Mouse (Mus musculus): Measurements from ENCODE around the gene Dnajb5. TPM values are rescaled to one million over a fixed set of nuclear protein-coding genes. Genes with fewer than 3 reads are reported as not detected.

Dnajb5 gene
- polyA plus RNA-seq, 1 experiment from 2014 or later: 15.4 TPM

DNA sequence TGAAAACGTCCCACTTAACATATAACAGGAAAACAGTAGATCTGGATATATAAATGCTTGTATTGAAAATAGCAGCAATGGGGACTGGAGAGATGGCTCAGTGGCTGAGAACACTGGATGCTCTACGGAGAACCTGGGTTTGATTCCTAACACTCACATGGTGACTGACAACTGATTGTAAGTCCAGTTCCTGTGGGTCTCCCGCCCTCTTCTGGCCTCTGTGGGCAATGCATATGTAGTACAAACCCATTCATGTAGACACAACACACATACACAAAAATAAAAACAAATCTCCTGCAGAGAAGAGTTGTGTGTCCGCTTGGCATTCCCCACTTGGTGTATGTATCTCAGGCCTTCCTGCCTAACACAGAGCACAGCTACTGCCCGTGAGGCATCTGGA is 21.4 kb upstream of the Dnajb5 start:
- WGBS: 85% methylated on average over 5 of the region's 5 CpGs
- ATAC-seq (ENCODE audit: low read depth) (no peak), DNase-seq (ENCODE audit: low spot score) (no peak)
- Histone ChIP-seq H3K9ac (ENCODE audit: low read depth, low read length) (no peak overlapping the region), H3K36me3 (ENCODE audit: control insufficient read depth, insufficient read depth, low read length) (no peaks in the 10 kb centered on the region), H3K4me3 (ENCODE audit: low read depth, low read length) (no peak overlapping the region), H3K27ac (replicated peaks; ENCODE audit: low read depth, low read length) (no peak overlapping the region), H3K4me1 (ENCODE audit: control insufficient read depth, insufficient read depth, low read length) (no peaks in the 10 kb centered on the region), H3K9me3 (ENCODE audit: control insufficient read depth, low read length) (no peaks in the 10 kb centered on the region), H3K27me3 (replicated peaks; ENCODE audit: control insufficient read depth, insufficient read depth, low read length) (0 out of 2 replicates have a peak, but pooled peaks cover 3% of the 10 kb centered on the region), H3K4me2 (ENCODE audit: low read depth, low read length) (no peak overlapping the region)

- ATAC-seq (ENCODE audit: low read depth) (no peak), DNase-seq (ENCODE audit: low spot score) (no peak)
- Histone ChIP-seq H3K4me1 (ENCODE audit: control insufficient read depth, insufficient read depth, low read length) (no peaks in the 10 kb centered on the region), H3K4me2 (ENCODE audit: low read depth, low read length) (no peak overlapping the region), H3K36me3 (ENCODE audit: control insufficient read depth, insufficient read depth, low read length) (no peaks in the 10 kb centered on the region), H3K9ac (ENCODE audit: low read depth, low read length) (no peak overlapping the region), H3K27ac (replicated peaks; ENCODE audit: low read depth, low read length) (no peak overlapping the region), H3K9me3 (ENCODE audit: control insufficient read depth, low read length) (no peaks in the 10 kb centered on the region), H3K4me3 (ENCODE audit: low read depth, low read length) (no peak overlapping the region), H3K27me3 (replicated peaks; ENCODE audit: control insufficient read depth, insufficient read depth, low read length) (0 out of 2 replicates have a peak, but pooled peaks cover 10% of the 10 kb centered on the region)
- 91% methylated on average over 9 of the region's 9 CpGs for WGBS
Observed at GRCm38 (mm10) chr4:42928952-42929351, 20.7 kb upstream of the Dnajb5 start.

GRCm38 (mm10) chr4:42932229-42932969 is 17.2 kb upstream of the Dnajb5 start:
- no peaks in the 10 kb centered on the region for H3K9me3 ChIP-seq (ENCODE audit: control insufficient read depth, low read length)
- no peak overlapping the region for H3K9ac ChIP-seq (ENCODE audit: low read depth, low read length)
- H3K36me3 ChIP-seq (ENCODE audit: control insufficient read depth, insufficient read depth, low read length): no peaks in the 10 kb centered on the region
- WGBS: 65% methylated on average over 8 of the region's 8 CpGs
- ATAC-seq (ENCODE audit: low read depth) (no peak), DNase-seq (ENCODE audit: low spot score) (no peak)
- peaks cover 11% of the 10 kb centered on the region; the same call in 1 of the 2 replicates for H3K27me3 ChIP-seq (replicated peaks; ENCODE audit: control insufficient read depth, insufficient read depth, low read length)
- H3K27ac ChIP-seq (replicated peaks; ENCODE audit: low read depth, low read length): no peak overlapping the region
- no peak overlapping the region for H3K4me2 ChIP-seq (ENCODE audit: low read depth, low read length)
- no peak overlapping the region for H3K4me3 ChIP-seq (ENCODE audit: low read depth, low read length)
- H3K4me1 ChIP-seq (ENCODE audit: control insufficient read depth, insufficient read depth, low read length): no peaks in the 10 kb centered on the region

- 6% methylated on average over 16 of the region's 22 CpGs for WGBS
- ATAC-seq (ENCODE audit: low read depth): 0 out of 2 replicates have a peak, but pooled peaks have one; percentile 72
- Histone ChIP-seq H3K27ac (replicated peaks; ENCODE audit: low read depth, low read length) (no peak overlapping the region), H3K4me3 (ENCODE audit: low read depth, low read length) (no peak overlapping the region), H3K27me3 (replicated peaks; ENCODE audit: control insufficient read depth, insufficient read depth, low read length) (peaks cover 11% of the 10 kb centered on the region), H3K9ac (ENCODE audit: low read depth, low read length) (no peak overlapping the region), H3K36me3 (ENCODE audit: control insufficient read depth, insufficient read depth, low read length) (no peaks in the 10 kb centered on the region), H3K9me3 (ENCODE audit: control insufficient read depth, low read length) (no peaks in the 10 kb centered on the region), H3K4me1 (ENCODE audit: control insufficient read depth, insufficient read depth, low read length) (no peaks in the 10 kb centered on the region), H3K4me2 (ENCODE audit: low read depth, low read length) (peak overlapping the region; percentile 43)
- DNase-seq (ENCODE audit: low spot score): peak; percentile 56
Observed at GRCm38 (mm10) chr4:42933630-42934029, 16.0 kb upstream of the Dnajb5 start.

- Histone ChIP-seq H3K9me3 (ENCODE audit: control insufficient read depth, low read length) (no peaks in the 10 kb centered on the region), H3K36me3 (ENCODE audit: control insufficient read depth, insufficient read depth, low read length) (no peaks in the 10 kb centered on the region), H3K4me2 (ENCODE audit: low read depth, low read length) (no peak overlapping the region), H3K9ac (ENCODE audit: low read depth, low read length) (no peak overlapping the region), H3K4me3 (ENCODE audit: low read depth, low read length) (no peak overlapping the region), H3K27ac (replicated peaks; ENCODE audit: low read depth, low read length) (no peak overlapping the region), H3K27me3 (replicated peaks; ENCODE audit: control insufficient read depth, insufficient read depth, low read length) (peaks cover 5% of the 10 kb centered on the region), H3K4me1 (ENCODE audit: control insufficient read depth, insufficient read depth, low read length) (no peaks in the 10 kb centered on the region)
- ATAC-seq (ENCODE audit: low read depth) (no peak), DNase-seq (ENCODE audit: low spot score) (no peak)
- 80% methylated on average over 7 of the region's 7 CpGs for WGBS
Observed at GRCm38 (mm10) chr4:42941396-42941795, 8.2 kb upstream of the Dnajb5 start.

DNA sequence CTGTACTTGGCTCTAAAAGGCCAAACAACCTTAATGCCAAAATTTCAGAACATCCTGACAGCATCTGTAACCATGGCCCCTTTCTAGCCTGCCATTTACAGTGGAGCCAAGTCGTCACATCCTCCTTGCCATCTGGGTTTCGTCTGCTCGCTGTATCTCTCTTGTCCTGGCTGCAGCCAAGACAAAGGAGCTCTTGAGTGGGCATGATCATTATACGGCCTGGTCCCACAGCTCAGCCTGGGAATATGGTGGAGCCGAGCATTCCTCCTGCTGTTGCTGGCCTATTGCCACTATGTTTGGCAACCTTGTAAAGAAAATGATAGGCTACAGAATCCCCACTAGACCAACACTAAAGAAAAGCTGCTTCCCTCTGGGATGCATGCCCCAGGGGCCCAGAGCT is 6.3 kb upstream of the Dnajb5 start:
- DNase-seq (ENCODE audit: low spot score): no peak
- 68% methylated on average over 5 of the region's 5 CpGs for WGBS
- Histone ChIP-seq H3K4me2 (ENCODE audit: low read depth, low read length) (no peak overlapping the region), H3K36me3 (ENCODE audit: control insufficient read depth, insufficient read depth, low read length) (no peaks in the 10 kb centered on the region), H3K27me3 (replicated peaks; ENCODE audit: control insufficient read depth, insufficient read depth, low read length) (peaks cover 5% of the 10 kb centered on the region; the same call in 1 of the 2 replicates), H3K4me3 (ENCODE audit: low read depth, low read length) (no peak overlapping the region), H3K9me3 (ENCODE audit: control insufficient read depth, low read length) (no peaks in the 10 kb centered on the region), H3K9ac (ENCODE audit: low read depth, low read length) (no peak overlapping the region), H3K4me1 (ENCODE audit: control insufficient read depth, insufficient read depth, low read length) (no peaks in the 10 kb centered on the region), H3K27ac (replicated peaks; ENCODE audit: low read depth, low read length) (no peak overlapping the region)
- no peak for ATAC-seq (ENCODE audit: low read depth)

- Histone ChIP-seq H3K4me3 (ENCODE audit: low read depth, low read length) (no peak overlapping the region), H3K9me3 (ENCODE audit: control insufficient read depth, low read length) (no peaks in the 10 kb centered on the region), H3K9ac (ENCODE audit: low read depth, low read length) (no peak overlapping the region), H3K4me2 (ENCODE audit: low read depth, low read length) (no peak overlapping the region), H3K36me3 (ENCODE audit: control insufficient read depth, insufficient read depth, low read length) (no peaks in the 10 kb centered on the region), H3K27ac (replicated peaks; ENCODE audit: low read depth, low read length) (no peak overlapping the region), H3K27me3 (replicated peaks; ENCODE audit: control insufficient read depth, insufficient read depth, low read length) (0 out of 2 replicates have a peak, but pooled peaks cover 5% of the 10 kb centered on the region), H3K4me1 (ENCODE audit: control insufficient read depth, insufficient read depth, low read length) (0 out of 2 replicates have a peak, but pooled peaks cover 7% of the 10 kb centered on the region)
- WGBS: 88% methylated on average over 9 of the region's 9 CpGs
- ATAC-seq (ENCODE audit: low read depth): no peak
- DNase-seq (ENCODE audit: low spot score): no peak
Observed at GRCm38 (mm10) chr4:42944185-42944584, 5.4 kb upstream of the Dnajb5 start.

DNA sequence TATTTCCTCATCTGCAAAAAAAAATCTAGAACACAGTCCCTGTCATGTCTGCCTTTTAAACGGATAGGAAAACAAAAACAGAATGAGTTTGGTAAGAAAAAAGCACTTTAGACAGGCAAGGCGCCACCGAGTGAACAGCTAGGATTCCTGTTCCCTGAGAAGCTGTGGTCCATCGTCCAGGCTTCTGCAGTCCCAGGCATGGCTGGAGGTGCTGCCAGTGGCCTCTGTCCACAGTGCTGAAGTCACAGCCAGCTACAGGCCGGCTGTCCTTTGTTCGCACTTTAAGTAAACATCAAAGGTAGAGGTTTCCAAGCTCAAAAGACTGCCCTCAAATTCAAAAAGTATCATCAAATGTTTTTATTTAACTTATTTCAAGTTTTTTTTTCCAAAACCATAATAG is 4.6 kb upstream of the Dnajb5 start:
- Histone ChIP-seq H3K9me3 (ENCODE audit: control insufficient read depth, low read length) (no peaks in the 10 kb centered on the region), H3K9ac (ENCODE audit: low read depth, low read length) (no peak overlapping the region), H3K4me3 (ENCODE audit: low read depth, low read length) (no peak overlapping the region), H3K27ac (replicated peaks; ENCODE audit: low read depth, low read length) (no peak overlapping the region), H3K4me1 (ENCODE audit: control insufficient read depth, insufficient read depth, low read length) (0 out of 2 replicates have a peak, but pooled peaks cover 7% of the 10 kb centered on the region), H3K27me3 (replicated peaks; ENCODE audit: control insufficient read depth, insufficient read depth, low read length) (0 out of 2 replicates have a peak, but pooled peaks cover 5% of the 10 kb centered on the region), H3K36me3 (ENCODE audit: control insufficient read depth, insufficient read depth, low read length) (no peaks in the 10 kb centered on the region), H3K4me2 (ENCODE audit: low read depth, low read length) (no peak overlapping the region)
- 12% methylated on average over 6 of the region's 6 CpGs for WGBS
- DNase-seq (ENCODE audit: low spot score): peak; percentile 46
- ATAC-seq (ENCODE audit: low read depth): no peak

- H3K27me3 ChIP-seq (replicated peaks; ENCODE audit: control insufficient read depth, insufficient read depth, low read length): 0 out of 2 replicates have a peak, but pooled peaks cover 5% of the 10 kb centered on the region
- H3K4me3 ChIP-seq (ENCODE audit: low read depth, low read length): no peak overlapping the region
- H3K9me3 ChIP-seq (ENCODE audit: control insufficient read depth, low read length): no peaks in the 10 kb centered on the region
- peaks cover 10% of the 10 kb centered on the region for H3K4me1 ChIP-seq (ENCODE audit: control insufficient read depth, insufficient read depth, low read length)
- no peak overlapping the region for H3K27ac ChIP-seq (replicated peaks; ENCODE audit: low read depth, low read length)
- H3K4me2 ChIP-seq (ENCODE audit: low read depth, low read length): no peak overlapping the region
- 81% methylated on average over 3 of the region's 3 CpGs for WGBS
- ATAC-seq (ENCODE audit: low read depth) (no peak), DNase-seq (ENCODE audit: low spot score) (no peak)
- no peaks in the 10 kb centered on the region for H3K36me3 ChIP-seq (ENCODE audit: control insufficient read depth, insufficient read depth, low read length)
- H3K9ac ChIP-seq (ENCODE audit: low read depth, low read length): no peak overlapping the region
Observed at GRCm38 (mm10) chr4:42945445-42945844, 4.2 kb upstream of the Dnajb5 start.
